Comparison of ENCODE assay signal across 14 mouse cellular contexts in the genomic region with DNA sequence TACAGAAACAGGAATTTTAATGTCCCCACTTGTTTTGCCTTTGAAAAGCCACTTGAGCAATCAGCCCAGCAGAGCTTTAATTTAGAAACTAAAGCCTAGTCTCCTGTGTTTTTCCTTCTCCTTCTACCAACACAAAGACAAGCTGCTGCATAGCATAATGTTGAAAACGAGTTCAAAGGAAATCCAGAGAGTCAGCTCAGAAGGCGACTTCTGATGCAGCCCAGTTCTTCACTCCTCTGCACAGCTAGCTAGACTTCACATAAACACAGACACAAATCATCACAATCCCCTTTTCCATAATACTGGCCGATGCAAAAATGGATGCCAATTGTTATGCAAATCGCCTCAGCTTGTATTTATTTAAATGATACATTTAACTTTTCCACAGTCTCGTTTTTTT. TPM values are rescaled to one million over a fixed set of nuclear protein-coding genes. Genes with fewer than 3 reads are reported as not detected.
DNase-seq lines count a peak whose midpoint lies in the region; ATAC-seq and TF ChIP-seq lines count a peak whose summit lies in the region.
"Had no signal": no experiment of that assay in that cellular context is flagged by ENCODE, and none has a peak within 500 bp of the region (broad histone marks: within the 10 kb centered on the region; RNA-seq: fewer than 3 reads in every experiment).

No protein-coding gene starts in this region.

- no peaks in the 10 kb centered on the region for H3K9me3 ChIP-seq in forebrain, embryonic 15.5 days
- H3K9me3 ChIP-seq in forebrain, embryonic 10.5 days = no peaks in the 10 kb centered on the region; the same call in 1 of the 2 replicates
- H3K9me3 ChIP-seq in midbrain, embryonic 11.5 days (ENCODE audit: control insufficient read depth, low read length) = no peaks in the 10 kb centered on the region
- no peaks in the 10 kb centered on the region for H3K9me3 ChIP-seq in midbrain, embryonic 16.5 days (replicated peaks; ENCODE audit: control insufficient read depth, low read length, poor library complexity, severe bottlenecking)
- no peaks in the 10 kb centered on the region for H3K9me3 ChIP-seq in stomach, embryonic 14.5 days (ENCODE audit: control insufficient read depth, low read depth, low read length)
- H3K9me3 ChIP-seq in stomach, postnatal 0 days (ENCODE audit: control insufficient read depth, low read length) = no peaks in the 10 kb centered on the region
- H3K9me3 ChIP-seq: embryonic facial prominence, embryonic 13.5 days; heart, embryonic 12.5 days; hindbrain, embryonic 10.5 days; hindbrain, embryonic 15.5 days had no signal

- no peak overlapping the region for H3K9ac ChIP-seq in forebrain, embryonic 15.5 days (replicated peaks)
- no peak overlapping the region for H3K9ac ChIP-seq in midbrain, embryonic 11.5 days (ENCODE audit: low read length)
- no peak overlapping the region for H3K9ac ChIP-seq in midbrain, embryonic 16.5 days (ENCODE audit: low read depth, low read length)
- no peak overlapping the region for H3K9ac ChIP-seq in stomach, embryonic 14.5 days (replicated peaks; ENCODE audit: low read depth, low read length)
- H3K9ac ChIP-seq in stomach, postnatal 0 days (ENCODE audit: low read length) = no peak overlapping the region
- H3K9ac ChIP-seq: embryonic facial prominence, embryonic 13.5 days; heart, embryonic 12.5 days; hindbrain, embryonic 15.5 days had no signal

- TF ChIP-seq CTCF in stomach, postnatal 0 days (IDR thresholded peaks at IDR 0.05; ENCODE audit: low read depth) = no peak

- H3K4me3 ChIP-seq in forebrain, embryonic 15.5 days = no peak overlapping the region
- H3K4me3 ChIP-seq in forebrain, embryonic 10.5 days = no peak overlapping the region
- no peak overlapping the region for H3K4me3 ChIP-seq in midbrain, embryonic 11.5 days (ENCODE audit: low read depth, low read length)
- no peak overlapping the region for H3K4me3 ChIP-seq in midbrain, embryonic 16.5 days (ENCODE audit: low read depth, low read length)
- no peak overlapping the region for H3K4me3 ChIP-seq in stomach, embryonic 14.5 days (ENCODE audit: low read depth, low read length)
- no peak overlapping the region for H3K4me3 ChIP-seq in stomach, postnatal 0 days (ENCODE audit: low read depth, low read length)
- H3K4me3 ChIP-seq: embryonic facial prominence, embryonic 13.5 days; heart, embryonic 12.5 days; hindbrain, embryonic 10.5 days; hindbrain, embryonic 15.5 days had no signal

- H3K36me3 ChIP-seq in forebrain, embryonic 15.5 days = no peaks in the 10 kb centered on the region
- no peaks in the 10 kb centered on the region for H3K36me3 ChIP-seq in forebrain, embryonic 10.5 days (replicated peaks)
- H3K36me3 ChIP-seq in midbrain, embryonic 11.5 days (ENCODE audit: control insufficient read depth, insufficient read depth, low read length) = no peaks in the 10 kb centered on the region
- H3K36me3 ChIP-seq in midbrain, embryonic 16.5 days (ENCODE audit: control insufficient read depth, insufficient read depth, low read length) = no peaks in the 10 kb centered on the region
- H3K36me3 ChIP-seq in stomach, embryonic 14.5 days (ENCODE audit: control insufficient read depth, insufficient read depth, low read length) = no peaks in the 10 kb centered on the region
- no peaks in the 10 kb centered on the region for H3K36me3 ChIP-seq in stomach, postnatal 0 days (ENCODE audit: control insufficient read depth, insufficient read depth, low read length)
- H3K36me3 ChIP-seq: embryonic facial prominence, embryonic 13.5 days; heart, embryonic 12.5 days; hindbrain, embryonic 10.5 days; hindbrain, embryonic 15.5 days had no signal

- no peaks in the 10 kb centered on the region for H3K27me3 ChIP-seq in forebrain, embryonic 15.5 days
- peaks cover 24% of the 10 kb centered on the region for H3K27me3 ChIP-seq in forebrain, embryonic 10.5 days (ENCODE audit: poor library complexity, severe bottlenecking)
- no peaks in the 10 kb centered on the region; the same call in 1 of the 2 replicates for H3K27me3 ChIP-seq in midbrain, embryonic 11.5 days (ENCODE audit: control insufficient read depth, insufficient read depth, low read length)
- no peaks in the 10 kb centered on the region for H3K27me3 ChIP-seq in midbrain, embryonic 16.5 days (ENCODE audit: control insufficient read depth, insufficient read depth, low read depth, low read length)
- no peaks in the 10 kb centered on the region for H3K27me3 ChIP-seq in stomach, embryonic 14.5 days (ENCODE audit: control insufficient read depth, insufficient read depth, low read length)
- H3K27me3 ChIP-seq in stomach, postnatal 0 days (ENCODE audit: control insufficient read depth, insufficient read depth, low read length) = no peaks in the 10 kb centered on the region
- H3K27me3 ChIP-seq: CH12.LX; hindbrain, embryonic 15.5 days had no signal

- TF ChIP-seq EP300 in stomach, postnatal 0 days (optimal IDR thresholded peaks at IDR 0.05) = no peak

- no peak for DNase-seq in forebrain, embryonic 10.5 days (ENCODE audit: extremely low spot score, low spot score)
- peak; percentile 86 for DNase-seq in midbrain, embryonic 11.5 days (ENCODE audit: low spot score, missing footprints)
- DNase-seq in stomach, postnatal 0 days (ENCODE audit: low spot score) = no peak
- DNase-seq: gastrocnemius, adult 2 months; gastrocnemius, postnatal 25 days had no signal

- no peak overlapping the region for H3K4me2 ChIP-seq in forebrain, embryonic 15.5 days (replicated peaks)
- no peak overlapping the region for H3K4me2 ChIP-seq in midbrain, embryonic 11.5 days
- H3K4me2 ChIP-seq in midbrain, embryonic 16.5 days (ENCODE audit: low read length) = no peak overlapping the region
- no peak overlapping the region for H3K4me2 ChIP-seq in stomach, embryonic 14.5 days (replicated peaks; ENCODE audit: low read depth, low read length)
- H3K4me2 ChIP-seq in stomach, postnatal 0 days (replicated peaks; ENCODE audit: low read depth) = no peak overlapping the region
- H3K4me2 ChIP-seq: embryonic facial prominence, embryonic 13.5 days; heart, embryonic 12.5 days; hindbrain, embryonic 15.5 days had no signal

- 11% methylated on average over 5 of the region's 5 CpGs for WGBS in forebrain, embryonic 15.5 days
- WGBS in forebrain, embryonic 10.5 days = 28% methylated on average over 5 of the region's 5 CpGs
- WGBS in midbrain, embryonic 11.5 days = 15% methylated on average over 5 of the region's 5 CpGs
- WGBS in midbrain, embryonic 16.5 days = 8% methylated on average over 5 of the region's 5 CpGs
- WGBS in stomach, embryonic 14.5 days = 36% methylated on average over 5 of the region's 5 CpGs
- WGBS in stomach, postnatal 0 days = 30% methylated on average over 5 of the region's 5 CpGs

- no peak for ATAC-seq in forebrain, embryonic 15.5 days (replicated peaks)
- no peak for ATAC-seq in midbrain, embryonic 11.5 days (ENCODE audit: low FRiP score)
- ATAC-seq in midbrain, embryonic 16.5 days = no peak
- no peak for ATAC-seq in stomach, embryonic 14.5 days (ENCODE audit: insufficient number of reproducible peaks, insufficient read depth, low FRiP score, low read depth)
- no peak for ATAC-seq in stomach, postnatal 0 days (ENCODE audit: low FRiP score, low TSS enrichment)
- ATAC-seq: Patski had no signal

- peak overlapping the region; percentile 31; the same call in 1 of the 2 replicates for H3K27ac ChIP-seq in forebrain, embryonic 15.5 days (replicated peaks)
- no peak overlapping the region for H3K27ac ChIP-seq in forebrain, embryonic 10.5 days
- no peak overlapping the region for H3K27ac ChIP-seq in midbrain, embryonic 11.5 days (ENCODE audit: low read depth, low read length)
- no peak overlapping the region for H3K27ac ChIP-seq in midbrain, embryonic 16.5 days (ENCODE audit: low read length)
- H3K27ac ChIP-seq in stomach, embryonic 14.5 days (ENCODE audit: low read length) = peak overlapping the region; percentile 29; the same call in 1 of the 2 replicates
- H3K27ac ChIP-seq in stomach, postnatal 0 days (replicated peaks) = no peak overlapping the region
- H3K27ac ChIP-seq: embryonic facial prominence, embryonic 13.5 days; gastrocnemius, adult 2 months; hindbrain, embryonic 10.5 days; hindbrain, embryonic 15.5 days had no signal

- peaks cover 34% of the 10 kb centered on the region for H3K4me1 ChIP-seq in forebrain, embryonic 15.5 days
- peaks cover 36% of the 10 kb centered on the region for H3K4me1 ChIP-seq in forebrain, embryonic 10.5 days
- peaks cover 10% of the 10 kb centered on the region for H3K4me1 ChIP-seq in midbrain, embryonic 11.5 days (ENCODE audit: control insufficient read depth, insufficient read depth, low read length)
- H3K4me1 ChIP-seq in midbrain, embryonic 16.5 days (ENCODE audit: control insufficient read depth, insufficient read depth, low read length) = peaks cover 14% of the 10 kb centered on the region; the same call in 1 of the 2 replicates
- H3K4me1 ChIP-seq in stomach, embryonic 14.5 days (ENCODE audit: control insufficient read depth, insufficient read depth, low read length) = peaks cover 11% of the 10 kb centered on the region; the same call in 1 of the 2 replicates
- H3K4me1 ChIP-seq in stomach, postnatal 0 days (replicated peaks; ENCODE audit: control insufficient read depth, insufficient read depth) = no peaks in the 10 kb centered on the region

RNA-seq across cellular contexts. Expression of gene Rgmb, which starts 1.6 kb away (rescaled TPM):
- 48.2 and 51.9 TPM in 2 replicates for polyA plus RNA-seq in forebrain, embryonic 15.5 days (2015; fragmentation: Nextera tagmentation; extraction: Ambion mirVana)
- 14.0 and 16.6 TPM in 2 replicates for polyA plus RNA-seq in forebrain, embryonic 10.5 days (2016; fragmentation: Nextera tagmentation; extraction: Ambion mirVana)
- 72.6 and 73.0 TPM in 2 replicates for polyA plus RNA-seq in midbrain, embryonic 11.5 days (2014; fragmentation: Nextera tagmentation; extraction: Ambion mirVana)
- 56.8 and 57.1 TPM in 2 replicates for polyA plus RNA-seq in midbrain, embryonic 16.5 days (2015; fragmentation: Nextera tagmentation; extraction: Ambion mirVana)
- 64.0 and 74.5 TPM in 2 replicates for polyA plus RNA-seq in stomach, embryonic 14.5 days (2014; fragmentation: Nextera tagmentation; extraction: Ambion mirVana)
- 33.0 and 41.1 TPM in 2 replicates for polyA plus RNA-seq in stomach, postnatal 0 days (2015; fragmentation: Nextera tagmentation; extraction: Ambion mirVana)

Comparison
In these comparisons a context has a peak if more than half of its experiments do, and no peak if none do; other contexts are left out.
1. H3K27ac ChIP-seq: peak in forebrain, embryonic 15.5 days (single experiment) and stomach, embryonic 14.5 days (single experiment); none in forebrain, embryonic 10.5 days (single experiment), midbrain, embryonic 11.5 days (single experiment), midbrain, embryonic 16.5 days (single experiment) and stomach, postnatal 0 days (single experiment).